Mouse (Mus musculus): Measurements from ENCODE around the gene U2surp. TPM values are rescaled to one million over a fixed set of nuclear protein-coding genes. Genes with fewer than 3 reads are reported as not detected.
A peak's percentile ranks its signal among the peaks of the same experiment; 100 is the strongest.

U2surp gene
- polyA plus RNA-seq, 1 experiment from 2014 or later: 48.7 TPM

- WGBS (ENCODE audit: insufficient replicate concordance): 68% methylated on average over 4 of the region's 4 CpGs
- no peak overlapping the region for H3K27ac ChIP-seq (ENCODE audit: low read length)
- ATAC-seq (ENCODE audit: low read depth): no peak
- H3K9ac ChIP-seq (ENCODE audit: low read depth, low read length): no peak overlapping the region
- no peaks in the 10 kb centered on the region for H3K9me3 ChIP-seq (replicated peaks; ENCODE audit: control insufficient read depth, low read length)
- no peak overlapping the region for H3K4me2 ChIP-seq (ENCODE audit: low read depth, low read length)
- H3K27me3 ChIP-seq (ENCODE audit: control insufficient read depth, insufficient read depth, low read depth, low read length): peaks cover 23% of the 10 kb centered on the region
- H3K4me3 ChIP-seq (ENCODE audit: low read depth, low read length): no peak overlapping the region
- no peaks in the 10 kb centered on the region for H3K36me3 ChIP-seq (ENCODE audit: control insufficient read depth, insufficient read depth)
- H3K4me1 ChIP-seq (ENCODE audit: control insufficient read depth, low read depth, low read length): no peaks in the 10 kb centered on the region; the same call in 1 of the 2 replicates
Observed at GRCm38 (mm10) chr9:95412047-95412446, 99.7 kb downstream of the U2surp start.

- no peak overlapping the region for H3K27ac ChIP-seq (ENCODE audit: low read length)
- no peaks in the 10 kb centered on the region; the same call in 1 of the 2 replicates for H3K4me1 ChIP-seq (ENCODE audit: control insufficient read depth, low read depth, low read length)
- ATAC-seq (ENCODE audit: low read depth): no peak
- WGBS (ENCODE audit: insufficient replicate concordance): under 1% methylated on average over 24 of the region's 24 CpGs
- no peaks in the 10 kb centered on the region for H3K9me3 ChIP-seq (replicated peaks; ENCODE audit: control insufficient read depth, low read length)
- H3K27me3 ChIP-seq (ENCODE audit: control insufficient read depth, insufficient read depth, low read depth, low read length): peaks cover 49% of the 10 kb centered on the region
- H3K4me2 ChIP-seq (ENCODE audit: low read depth, low read length): peak overlapping the region; percentile 62
- no peaks in the 10 kb centered on the region for H3K36me3 ChIP-seq (ENCODE audit: control insufficient read depth, insufficient read depth)
- no peak overlapping the region for H3K9ac ChIP-seq (ENCODE audit: low read depth, low read length)
- peak overlapping the region; percentile 52 for H3K4me3 ChIP-seq (ENCODE audit: low read depth, low read length)
Observed at GRCm38 (mm10) chr9:95407586-95408220, 104.1 kb downstream of the U2surp start.

Other genes starting within 250 kb of the U2surp start
- gene Chst2, start 105.3 kb downstream of the U2surp start, polyA plus RNA-seq (2015; fragmentation: Nextera tagmentation; extraction: Ambion mirVana): 0.25 and 0.28 TPM in 2 replicates
- gene Paqr9, start 47.7 kb upstream of the U2surp start, polyA plus RNA-seq (2015; fragmentation: Nextera tagmentation; extraction: Ambion mirVana): 5.8 and 6.7 TPM in 2 replicates
- gene Pcolce2, start 125.6 kb upstream of the U2surp start, polyA plus RNA-seq (2015; fragmentation: Nextera tagmentation; extraction: Ambion mirVana): 5.1 and 7.0 TPM in 2 replicates
- 0.56 and 0.64 TPM in 2 replicates for gene Trpc1, start 238.4 kb upstream of the U2surp start, polyA plus RNA-seq (2015; fragmentation: Nextera tagmentation; extraction: Ambion mirVana)

Data from liver, embryonic 16.5 days (tissue).